Mouse (Mus musculus): ENCODE measurements around the gene Vmn1r85.

Vmn1r85 gene

GRCm38 (mm10) chr7:13038621-13039169 is 56.3 kb downstream of the Vmn1r85 start:
- DNase-seq (ENCODE audit: low read depth, low spot score) = no peak

- no peak for DNase-seq (ENCODE audit: low read depth, low spot score)
Measured at GRCm38 (mm10) chr7:13037901-13038555, 56.9 kb downstream of the Vmn1r85 start, which contains the start of gene Ube2m. Ube2m (minus strand) TSS chr7:13038275.

GRCm38 (mm10) chr7:13037366-13037765 is 57.6 kb downstream of the Vmn1r85 start:
- DNase-seq (ENCODE audit: low read depth, low spot score) = no peak

- DNase-seq (ENCODE audit: low read depth, low spot score) = no peak
Measured at GRCm38 (mm10) chr7:13036806-13037205, 58.2 kb downstream of the Vmn1r85 start.

- DNase-seq (ENCODE audit: low read depth, low spot score) = no peak
Measured at GRCm38 (mm10) chr7:13035211-13035855, 59.6 kb downstream of the Vmn1r85 start.

GRCm38 (mm10) chr7:13034148-13034977 is 60.6 kb downstream of the Vmn1r85 start, which contains the start of gene Chmp2a:
Chmp2a (minus strand) TSS chr7:13034807.
- DNase-seq (ENCODE audit: low read depth, low spot score) = no peak

GRCm38 (mm10) chr7:13033451-13034147 is 61.4 kb downstream of the Vmn1r85 start:
- no peak for DNase-seq (ENCODE audit: low read depth, low spot score)

Data from WW6 (cell line).